Mouse (Mus musculus) gastrocnemius, postnatal 36 days (tissue): ENCODE measurements around the gene Wdr43. TPM values are rescaled to one million over a fixed set of nuclear protein-coding genes. Genes with fewer than 3 reads are reported as not detected.

Experiments
- DNase-seq, 2 experiments: peaks; one replicate each; pipeline ENCODE4 v3.0.0; 2022
- intact Hi-C: fragments of 180-260 bp; cut with DNase I; formaldehyde crosslinking; loops from one replicate; pipeline ENCODE4 v1.15.1; 2025
- total RNA-seq, 2 experiments: library from RNA; stranded (reverse); gene quantifications; 2 replicates each; pipeline ENCODE4 v1.2.3; 2021

Wdr43 gene
- total RNA-seq, 2 experiments from 2014 or later, result 20.3 to 31.9 TPM

GRCm38 (mm10) chr17:71696396-71696795 is 80.7 kb downstream of the Wdr43 start:
- peak in 1 of 2 experiments; percentile 48 for DNase-seq
- intact Hi-C loops, result no loop called here

GRCm38 (mm10) chr17:71697896-71698618 is 82.4 kb downstream of the Wdr43 start:
- peak; percentile 32 to 54 for DNase-seq
- intact Hi-C loops, result no loop called here

- no peak for DNase-seq
- intact Hi-C loops, result no loop called here
Observed at GRCm38 (mm10) chr17:71698619-71698956, 82.9 kb downstream of the Wdr43 start.

GRCm38 (mm10) chr17:71705113-71705512 is 89.4 kb downstream of the Wdr43 start:
- no peak for DNase-seq
- intact Hi-C loops, result no loop called here

- no peak for DNase-seq
- intact Hi-C loops, result no loop called here
Observed at GRCm38 (mm10) chr17:71705550-71706480, 90.1 kb downstream of the Wdr43 start.

- intact Hi-C loops, result no loop called here
- no peak for DNase-seq
Observed at GRCm38 (mm10) chr17:71707715-71708114, 92.0 kb downstream of the Wdr43 start.

Other genes with a start within 250 kb of the Wdr43 start
- 1 to 10 TPM in 1 of 2 experiments, under 1 TPM in 1; 0.52 to 1.6 TPM for gene Gm4707, start 156.0 kb upstream of the Wdr43 start, total RNA-seq
- 1 to 10 TPM; 9.4 to 9.5 TPM for gene Smchd1, start 140.6 kb upstream of the Wdr43 start, total RNA-seq
- gene Ndc80, start 89.0 kb upstream of the Wdr43 start, total RNA-seq, result under 1 TPM; 0.33 to 0.57 TPM
- under 1 TPM; 0.31 to 0.35 TPM for gene Spdya, start 63.8 kb upstream of the Wdr43 start, total RNA-seq
- gene Togaram2, start 57.4 kb downstream of the Wdr43 start, total RNA-seq, result 1 to 10 TPM; 2.4 to 2.6 TPM
- not detected for gene Pcare, start 137.0 kb downstream of the Wdr43 start, total RNA-seq
- 100 to 1,000 TPM in 1 of 2 experiments, 10 to 100 TPM in 1; 92.3 to 128 TPM for gene Clip4, start 152.6 kb downstream of the Wdr43 start, total RNA-seq